Mouse (Mus musculus) layer of hippocampus, adult 9-10 months (tissue): ENCODE data around the gene Pcp4l1.

Source experiments
- DNase-seq: peaks from one replicate; pipeline ENCODE4 v3.0.0; 2022; ENCODE audit warnings: low spot score

The Pcp4l1 gene

GRCm38 (mm10) chr1:171135600-171135999 lies 60.5 kb downstream of the Pcp4l1 start:
- no peak for DNase-seq

- DNase-seq: no peak
These were observed 65.1 kb downstream of the Pcp4l1 start for GRCm38 (mm10) chr1:171130971-171131370.

DNA sequence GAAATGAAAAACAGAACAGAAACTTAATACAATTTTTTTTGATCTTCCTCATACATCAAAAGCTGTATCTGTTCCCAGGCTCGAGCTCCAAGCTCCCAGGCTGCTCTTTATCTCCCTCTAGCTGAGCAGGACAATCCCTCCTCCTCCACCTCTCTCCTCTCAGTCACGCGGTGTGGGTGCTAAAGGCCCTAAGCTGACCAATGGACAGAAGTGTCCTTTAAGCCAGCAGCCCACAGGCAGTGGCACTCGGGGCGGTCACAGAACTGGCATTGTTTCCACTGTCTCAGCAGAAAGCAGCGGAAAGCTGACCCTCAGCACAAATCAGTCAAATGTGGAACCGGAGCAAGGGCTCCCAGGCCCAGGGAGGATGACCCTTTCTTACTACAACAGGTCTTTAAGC lies 66.8 kb downstream of the Pcp4l1 start:
- DNase-seq: no peak

DNA sequence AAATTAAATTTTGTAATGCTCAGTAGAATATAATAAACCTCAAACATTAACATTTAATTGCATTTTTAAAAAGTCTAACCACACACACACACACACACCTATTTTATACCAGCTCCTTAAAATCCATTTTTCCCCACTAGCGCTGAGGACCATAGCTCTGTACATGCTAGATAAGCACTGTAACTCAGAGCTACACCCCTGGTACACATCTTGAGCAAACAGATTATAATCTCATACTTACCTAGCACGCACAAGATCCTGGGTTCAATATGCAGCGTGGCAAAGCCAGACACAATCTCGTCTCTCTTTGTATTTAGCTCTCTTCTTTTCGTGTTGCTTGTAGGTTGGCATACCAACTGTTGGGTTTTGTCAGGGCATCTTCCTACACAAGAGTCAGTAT lies 71.7 kb downstream of the Pcp4l1 start:
- DNase-seq: no peak
